Mouse (Mus musculus) spleen, postnatal 36 days (tissue): ENCODE data around the gene Gprin2.

Source experiments
- DNase-seq, 2 experiments: peaks; one replicate each; pipeline ENCODE4 v3.0.0; 2022; ENCODE audit warnings: low spot score in 2 of 2, mixed read lengths in 1 of 2

Gprin2 gene

DNA sequence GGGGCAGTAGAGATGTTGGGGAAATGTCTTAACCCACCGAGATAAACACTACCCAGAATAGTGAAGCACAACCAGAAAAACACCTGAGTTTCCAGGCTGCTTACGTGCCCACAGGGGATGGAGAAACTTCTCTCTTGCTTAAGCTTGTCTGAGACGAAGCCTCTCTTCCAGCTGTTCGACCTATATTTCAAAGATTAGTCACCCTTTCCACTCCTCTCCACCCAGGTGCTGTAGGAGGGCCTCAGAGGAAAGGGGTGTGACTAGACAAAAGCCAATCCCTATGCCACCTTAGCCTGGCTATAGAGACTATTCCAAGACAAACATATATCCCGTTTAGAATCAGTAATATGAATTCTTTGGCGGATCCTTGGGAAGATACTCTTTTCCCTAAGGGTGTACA is 6.5 kb upstream of the Gprin2 start:
- DNase-seq = no peak

DNA sequence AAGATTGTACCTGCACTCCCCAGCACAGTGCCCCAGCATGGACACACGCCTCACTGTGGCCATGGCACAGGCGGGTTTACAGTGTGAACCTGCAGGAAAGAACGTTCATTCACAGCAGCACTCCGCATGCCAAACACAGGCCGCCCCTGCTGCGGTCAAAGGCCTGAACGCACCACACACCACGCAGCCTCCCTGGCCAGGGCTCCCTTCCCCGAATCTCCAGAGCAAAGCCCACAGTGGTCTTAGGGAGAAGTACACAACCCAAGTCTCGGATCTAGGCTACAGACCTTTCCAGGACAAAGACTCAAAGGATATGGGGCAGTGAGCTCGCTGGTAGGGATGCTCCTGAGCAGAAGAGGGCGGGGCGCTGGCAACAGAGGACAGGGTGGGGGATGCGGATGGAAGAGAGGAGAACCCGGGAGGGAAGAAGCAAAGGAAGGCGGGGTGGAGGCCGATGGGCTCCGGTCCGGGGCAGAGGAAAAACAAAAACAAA is 669 bp downstream of the Gprin2 start:
- DNase-seq = no peak

DNA sequence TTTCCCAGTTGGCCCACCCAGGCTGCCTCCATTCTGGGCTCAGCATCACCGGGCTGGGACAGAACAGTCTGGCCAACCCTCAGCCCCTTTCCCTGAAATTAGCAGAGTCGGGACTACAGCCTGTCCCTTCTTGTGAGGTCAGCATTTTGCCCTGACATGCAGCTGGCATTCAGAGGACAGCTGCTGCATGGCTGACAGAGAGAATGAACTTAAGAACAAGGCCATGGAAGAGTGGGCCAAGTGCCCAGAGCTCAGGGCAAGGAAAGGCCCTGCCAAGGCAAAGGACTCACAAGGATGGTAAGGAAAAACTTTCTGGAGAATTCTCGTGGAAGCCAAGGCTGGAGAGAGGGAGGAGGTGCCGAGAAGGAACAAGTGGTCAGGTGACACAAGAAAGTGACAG is 4.7 kb downstream of the Gprin2 start:
- no peak for DNase-seq

DNA sequence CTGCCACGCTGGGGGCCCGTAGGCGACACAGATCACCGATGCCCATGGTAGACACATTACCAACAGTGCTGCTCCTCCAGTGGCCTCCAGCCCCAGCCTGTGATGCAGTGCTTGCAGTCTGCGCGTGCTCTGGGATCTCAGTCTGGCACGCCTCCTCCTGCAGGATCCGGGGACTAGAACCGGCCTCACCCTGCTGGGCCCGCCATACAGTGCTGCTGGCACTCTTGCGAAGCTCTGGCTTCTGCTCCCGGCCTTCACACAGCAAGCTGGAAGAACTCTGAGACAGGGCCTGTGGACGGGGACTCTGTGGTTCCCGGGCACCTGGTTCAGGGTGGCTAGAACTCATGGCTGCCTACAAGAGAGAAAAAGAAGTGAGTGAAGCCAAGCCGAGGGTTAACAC is 6.0 kb downstream of the Gprin2 start:
- DNase-seq = no peak

DNA sequence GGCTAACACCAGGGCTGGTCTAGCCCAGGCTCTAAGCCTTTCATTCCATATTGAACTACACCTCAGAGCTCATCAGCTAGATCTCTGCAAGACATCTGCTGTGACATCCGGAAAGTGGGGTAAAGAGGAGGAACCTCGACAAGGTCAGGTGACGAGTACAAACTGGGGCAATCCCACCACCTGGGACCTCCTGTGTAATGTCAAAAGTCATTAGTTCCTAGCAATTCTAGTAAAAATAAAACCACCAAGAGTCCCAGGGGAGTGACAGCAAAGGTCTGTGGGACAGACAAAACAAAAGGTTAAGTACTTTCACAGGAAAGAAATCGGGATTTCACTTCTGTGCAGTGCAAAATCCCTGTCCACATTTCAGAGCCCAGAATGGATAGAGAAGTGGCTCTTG is 7.6 kb downstream of the Gprin2 start:
- no peak for DNase-seq

DNA sequence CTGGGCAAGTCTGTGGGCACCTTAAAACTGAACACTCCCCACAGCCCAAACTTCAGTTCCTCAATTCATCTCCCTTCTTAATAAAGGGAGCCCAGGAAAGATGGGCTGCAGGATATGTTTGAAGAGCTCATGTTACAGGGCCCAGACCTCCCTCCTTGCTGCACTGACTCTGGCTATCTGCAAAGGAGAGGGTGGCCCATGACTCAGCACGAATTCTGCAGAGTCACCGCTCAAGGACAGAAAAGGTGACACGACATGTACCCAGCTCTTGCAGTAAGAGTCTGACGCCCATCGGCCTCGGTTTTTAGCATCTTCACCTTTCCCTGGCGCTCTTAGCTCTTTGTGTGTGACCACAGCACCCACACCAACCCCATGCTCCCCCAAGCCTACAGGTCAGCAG is 11.1 kb downstream of the Gprin2 start:
- DNase-seq = no peak

DNA sequence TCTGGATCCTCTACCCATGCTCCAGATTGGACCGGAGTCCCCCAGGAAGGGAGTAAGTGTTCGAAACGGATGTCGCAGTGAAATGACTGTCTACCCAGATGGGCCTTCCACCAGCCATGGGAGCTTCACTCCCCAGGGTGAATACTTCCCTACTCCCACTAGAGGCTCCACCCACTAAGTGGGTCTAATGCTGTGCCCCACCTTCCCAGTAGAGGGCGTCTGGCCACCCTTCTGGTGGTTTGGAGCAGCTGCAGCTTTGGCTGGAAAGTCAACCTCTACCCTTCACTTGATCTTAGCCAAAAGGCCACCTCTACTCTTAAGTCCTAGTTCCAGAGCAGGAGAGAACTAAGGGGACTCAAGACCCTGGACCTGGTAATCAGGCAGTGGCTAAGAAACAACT is 12.8 kb downstream of the Gprin2 start:
- DNase-seq = peak in 1 of 2 experiments; percentile 9

DNA sequence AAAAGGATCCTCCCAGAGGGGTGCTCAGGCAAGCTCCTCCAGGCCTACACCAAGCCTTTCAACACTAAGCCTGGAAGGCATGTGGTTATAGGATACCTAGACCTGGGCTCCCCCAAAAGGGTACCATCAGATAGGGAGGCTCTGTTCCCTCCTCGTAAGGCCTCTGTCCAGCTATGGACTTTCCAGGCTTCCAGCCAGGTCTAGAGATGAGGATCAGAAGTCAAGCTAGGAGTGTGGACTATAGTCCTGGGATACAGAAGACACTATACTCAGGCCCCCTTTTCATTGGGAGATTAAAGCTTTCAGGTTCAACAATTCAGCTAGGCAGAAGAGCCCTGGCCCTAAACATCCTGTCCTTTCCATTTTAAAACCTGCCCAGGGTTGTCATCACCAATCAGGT is 18.4 kb downstream of the Gprin2 start:
- no peak for DNase-seq

DNA sequence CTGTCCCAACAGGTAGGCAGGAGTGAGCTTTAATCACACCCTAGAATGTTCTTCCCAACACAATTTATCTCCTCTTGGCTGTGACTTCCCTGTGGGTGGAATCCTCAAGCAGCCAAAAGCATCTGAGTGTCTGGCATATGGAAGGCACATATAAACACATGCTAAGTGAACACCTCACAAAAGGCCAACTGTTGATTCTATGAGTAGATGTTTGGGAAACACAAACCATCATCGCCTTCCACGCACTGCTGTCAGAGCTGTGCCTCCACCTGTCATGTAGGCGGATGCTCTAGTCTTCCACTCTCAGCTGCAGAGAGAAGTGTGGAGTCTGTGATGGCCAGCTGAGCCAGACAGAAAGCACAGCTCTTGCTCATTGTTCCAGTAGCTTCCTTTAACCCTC is 22.1 kb downstream of the Gprin2 start:
- DNase-seq = no peak

DNA sequence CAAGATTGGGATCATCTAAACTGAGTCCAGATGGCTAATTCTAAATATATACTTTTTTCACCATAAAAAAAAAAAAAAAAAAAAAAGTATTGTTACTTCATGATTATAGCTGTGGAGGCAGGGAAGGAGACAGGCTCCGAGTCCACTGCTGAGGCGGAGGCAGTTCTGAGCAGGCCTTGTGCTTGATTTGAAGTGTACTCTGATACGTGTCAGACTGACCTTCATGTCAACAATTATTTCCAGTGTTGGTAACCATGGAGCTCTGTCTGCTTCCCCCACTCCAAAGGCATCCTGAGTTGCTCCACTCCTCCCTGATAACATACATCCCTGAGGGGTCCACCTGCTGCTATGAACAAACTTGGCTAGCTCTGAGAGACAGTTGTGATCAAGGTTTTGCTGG is 30.3 kb downstream of the Gprin2 start:
- no peak for DNase-seq

DNA sequence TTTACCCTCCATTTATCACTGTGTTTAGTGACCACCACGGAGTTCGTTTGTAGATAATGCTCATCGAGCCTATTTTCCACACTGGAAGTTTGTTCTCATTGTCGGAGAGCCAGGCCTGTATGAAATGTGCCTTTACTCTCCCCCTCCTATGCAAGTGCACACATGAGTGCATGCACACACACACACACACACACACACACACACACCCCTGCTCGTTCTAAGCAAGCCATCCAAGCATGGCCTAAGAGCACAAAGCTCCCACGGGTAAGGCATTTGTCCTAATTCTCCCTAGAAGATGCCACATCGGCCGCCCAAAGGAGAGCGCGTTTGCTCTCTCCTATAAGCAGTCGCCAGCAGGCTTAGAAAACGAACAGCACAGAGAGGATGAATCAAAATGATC is 45.7 kb downstream of the Gprin2 start:
- no peak for DNase-seq

DNA sequence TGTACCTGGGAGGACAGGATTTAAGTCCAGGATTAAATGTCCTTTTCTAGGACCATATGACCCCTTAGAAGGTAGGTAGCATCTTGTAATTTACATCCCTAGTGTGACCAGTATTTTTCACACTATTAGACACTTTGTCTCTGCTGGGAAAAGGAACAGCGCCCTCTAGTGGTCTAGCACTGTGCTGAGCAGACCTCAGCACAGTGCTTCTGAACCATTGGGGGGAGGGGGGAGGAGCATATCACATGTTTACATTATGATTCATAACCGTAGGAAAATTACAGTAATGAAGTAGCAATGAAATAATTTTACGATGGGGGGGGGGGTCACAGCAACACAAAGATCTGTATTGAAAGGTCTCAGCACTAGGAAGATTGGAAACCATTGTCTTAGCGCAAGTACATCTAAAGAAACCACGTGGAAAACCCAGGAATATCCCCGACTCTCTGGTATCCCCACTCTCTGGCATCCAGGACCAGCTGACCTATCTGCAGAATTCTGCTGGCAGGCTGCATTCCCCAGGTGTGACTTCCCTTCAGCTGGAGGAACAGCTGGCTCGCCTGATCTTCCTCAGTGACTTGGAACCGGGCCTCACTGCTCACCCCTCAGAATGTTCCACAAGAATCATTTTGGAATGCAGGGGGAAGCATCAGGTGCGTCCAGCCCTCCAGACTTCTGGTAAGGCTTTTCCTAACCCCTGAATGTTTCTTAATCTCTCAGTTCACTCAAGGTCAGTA is 46.7 kb downstream of the Gprin2 start:
- DNase-seq = no peak

DNA sequence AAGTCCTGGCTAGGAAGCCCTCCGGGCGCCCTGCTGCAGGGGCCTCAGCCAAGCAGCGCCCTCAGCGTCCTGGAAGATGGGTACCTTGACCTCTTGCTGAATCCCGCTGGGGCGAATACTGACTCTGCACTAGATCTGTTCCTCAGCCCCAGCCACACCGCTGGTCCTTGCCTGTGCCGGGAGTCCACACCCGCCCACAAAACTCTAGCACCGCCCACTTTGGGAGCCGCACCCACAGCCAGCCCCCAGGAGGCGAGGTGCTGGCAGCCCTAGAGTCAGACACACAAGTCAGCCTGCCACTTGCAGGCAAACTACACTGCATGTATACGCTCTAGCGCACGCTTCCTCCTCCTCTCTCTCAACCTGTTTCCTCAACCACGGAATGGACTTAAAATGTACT is 49.1 kb downstream of the Gprin2 start, which contains the start of gene Npy4r:
TSS of gene Npy4r (minus strand) at position 148 of the 400 bp plus-strand sequence.
- DNase-seq = no peak

DNA sequence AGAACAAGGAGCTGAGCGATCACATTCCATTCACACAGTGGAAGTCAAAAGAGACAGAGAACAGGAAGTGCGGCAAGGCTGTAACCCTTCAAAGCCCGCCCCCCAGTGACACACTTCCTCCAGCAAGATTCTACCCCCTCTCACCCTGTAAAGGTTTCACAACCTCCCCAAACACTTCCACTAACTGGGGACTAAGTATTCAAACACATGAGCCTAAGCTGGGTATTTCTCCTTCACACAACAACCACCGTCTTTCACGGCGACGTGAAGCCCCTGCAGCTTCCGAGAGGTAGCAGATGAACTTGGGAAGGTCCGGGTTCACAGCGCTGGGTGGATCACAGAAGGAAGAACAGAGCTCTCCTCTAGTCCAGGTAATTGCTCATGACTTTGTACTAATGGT is 58.5 kb downstream of the Gprin2 start:
- no peak for DNase-seq

DNA sequence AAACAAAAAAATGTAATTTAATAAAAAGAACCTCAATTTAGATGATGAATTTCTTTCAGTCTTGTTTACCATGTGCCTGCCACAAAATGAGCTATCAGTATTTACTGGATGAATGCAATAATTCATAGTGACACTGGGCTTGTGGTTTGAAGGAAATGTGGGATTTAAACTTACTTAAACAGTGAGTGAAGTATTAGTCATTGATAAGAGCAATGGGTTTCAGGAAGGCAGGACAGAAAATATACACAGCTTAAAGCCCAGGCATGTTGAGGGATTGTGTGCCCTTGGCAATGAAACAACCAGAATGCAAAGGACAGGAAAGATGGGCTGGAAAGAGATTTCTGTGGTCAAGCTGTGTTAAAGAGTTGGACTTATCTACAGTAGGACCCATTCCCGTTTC is 59.1 kb downstream of the Gprin2 start:
- DNase-seq = no peak

DNA sequence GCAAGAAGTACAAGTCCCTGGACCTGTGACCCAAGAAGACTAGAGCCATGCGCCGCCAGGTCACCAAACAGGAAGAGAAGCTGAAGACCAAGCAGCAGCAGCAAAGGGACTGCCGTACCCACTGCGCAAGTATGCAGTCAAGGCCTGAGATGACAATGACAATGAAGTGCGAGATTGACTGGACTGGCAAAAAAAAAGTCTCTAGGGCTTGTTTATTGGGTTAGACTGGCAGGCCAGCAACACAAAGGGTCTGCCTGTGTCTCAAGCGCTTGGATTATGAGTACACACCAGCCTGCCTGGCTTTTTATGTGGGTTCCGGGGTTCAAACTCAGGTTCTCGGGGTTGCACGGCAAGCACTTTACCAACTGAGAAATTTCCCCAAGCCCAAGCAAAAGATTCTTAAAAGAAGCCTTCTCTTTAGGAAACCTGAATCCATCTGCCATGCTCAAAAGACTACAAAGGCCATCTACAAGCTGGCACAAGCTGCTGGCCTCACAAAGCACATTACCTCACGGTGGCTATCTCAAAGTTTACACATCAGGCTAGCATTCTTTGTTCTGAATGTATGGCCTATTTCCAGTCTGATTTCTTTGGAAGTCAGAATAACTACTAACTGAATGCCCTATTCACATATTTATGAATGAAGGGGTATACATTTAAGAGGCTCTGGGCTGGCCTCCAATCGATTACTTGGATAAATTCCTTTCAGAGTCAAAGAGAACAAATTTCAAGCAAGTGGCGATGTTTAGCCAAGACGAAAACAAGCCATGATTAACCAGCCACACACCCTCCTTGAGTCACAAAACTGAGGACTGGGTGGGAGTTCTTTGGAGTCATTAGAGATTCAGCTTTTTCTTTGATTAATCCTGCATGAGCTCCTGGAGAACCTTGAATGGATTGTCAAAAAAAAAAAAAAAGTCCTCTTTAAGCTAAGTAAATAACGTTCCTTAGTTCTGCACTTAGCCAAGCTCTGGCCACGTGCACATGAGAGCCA is 61.5 kb downstream of the Gprin2 start:
- DNase-seq = no peak
